Mouse (Mus musculus) monocyte, adult 5-6 weeks (primary cell): Measurements from ENCODE around the gene Notch2. TPM values are rescaled to one million over a fixed set of nuclear protein-coding genes. Genes with fewer than 3 reads are reported as not detected.

Experiments
- ATAC-seq: fragments of 153-309, 156-312 bp; replicated peaks from 2 replicates; pipeline ENCODE4 v1.8.0; 2017; ENCODE audit warnings: mild to moderate bottlenecking; ENCODE audit not compliant: low TSS enrichment, insufficient number of reproducible peaks, severe bottlenecking, poor library complexity, low FRiP score
- total RNA-seq: library from RNA; stranded (forward); fragments of 200-1000, 200-491, 200-594 nt; gene quantifications from 3 replicates; pipeline ENCODE4 v1.2.3, GENCODE M21; 2017

Gene Notch2
- total RNA-seq, 1 experiment from 2014 or later = 135 TPM

- ATAC-seq = peak; percentile 79
Observed at GRCm38 (mm10) chr3:98024288-98024848, 11.0 kb downstream of the Notch2 start.

- ATAC-seq = peak; percentile 37; the same call in 1 of the 2 replicates
Observed at GRCm38 (mm10) chr3:98025521-98025920, 12.2 kb downstream of the Notch2 start.

- ATAC-seq = no peak
Observed at GRCm38 (mm10) chr3:98025921-98026880, 12.9 kb downstream of the Notch2 start.

- no peak for ATAC-seq
Observed at GRCm38 (mm10) chr3:98027371-98027774, 14.0 kb downstream of the Notch2 start.

GRCm38 (mm10) chr3:98028072-98028471, 14.7 kb downstream of the Notch2 start:
- no peak for ATAC-seq

GRCm38 (mm10) chr3:98028936-98029335, 15.6 kb downstream of the Notch2 start:
- no peak for ATAC-seq

- ATAC-seq = peak; percentile 72
Observed at GRCm38 (mm10) chr3:98031104-98031503, 17.8 kb downstream of the Notch2 start.

GRCm38 (mm10) chr3:98032191-98032590, 18.9 kb downstream of the Notch2 start:
- ATAC-seq = peak; percentile 76

GRCm38 (mm10) chr3:98032944-98033343, 19.6 kb downstream of the Notch2 start:
- ATAC-seq = no peak

GRCm38 (mm10) chr3:98034622-98035593, 21.6 kb downstream of the Notch2 start:
- ATAC-seq = no peak

- no peak for ATAC-seq
Observed at GRCm38 (mm10) chr3:98036161-98036560, 22.8 kb downstream of the Notch2 start.

GRCm38 (mm10) chr3:98037151-98037550, 23.8 kb downstream of the Notch2 start:
- ATAC-seq = no peak

- no peak for ATAC-seq
Observed at GRCm38 (mm10) chr3:98038658-98039057, 25.3 kb downstream of the Notch2 start.

- ATAC-seq = no peak
Observed at GRCm38 (mm10) chr3:98039223-98039622, 25.9 kb downstream of the Notch2 start.

- peak; percentile 24; the same call in 1 of the 2 replicates for ATAC-seq
Observed at GRCm38 (mm10) chr3:98039666-98040456, 26.5 kb downstream of the Notch2 start.

GRCm38 (mm10) chr3:98040836-98041235, 27.5 kb downstream of the Notch2 start:
- no peak for ATAC-seq

GRCm38 (mm10) chr3:98042301-98042700, 29.0 kb downstream of the Notch2 start:
- ATAC-seq = no peak

GRCm38 (mm10) chr3:98042955-98043456, 29.7 kb downstream of the Notch2 start:
- no peak for ATAC-seq
